Mouse (Mus musculus): Measurements from ENCODE around the gene Abhd8. TPM values are rescaled to one million over a fixed set of nuclear protein-coding genes. Genes with fewer than 3 reads are reported as not detected.

Gene Abhd8
- total and polyA plus RNA-seq, 3 experiments, result 2.6 to 17.0 (median 4.5) TPM

DNA sequence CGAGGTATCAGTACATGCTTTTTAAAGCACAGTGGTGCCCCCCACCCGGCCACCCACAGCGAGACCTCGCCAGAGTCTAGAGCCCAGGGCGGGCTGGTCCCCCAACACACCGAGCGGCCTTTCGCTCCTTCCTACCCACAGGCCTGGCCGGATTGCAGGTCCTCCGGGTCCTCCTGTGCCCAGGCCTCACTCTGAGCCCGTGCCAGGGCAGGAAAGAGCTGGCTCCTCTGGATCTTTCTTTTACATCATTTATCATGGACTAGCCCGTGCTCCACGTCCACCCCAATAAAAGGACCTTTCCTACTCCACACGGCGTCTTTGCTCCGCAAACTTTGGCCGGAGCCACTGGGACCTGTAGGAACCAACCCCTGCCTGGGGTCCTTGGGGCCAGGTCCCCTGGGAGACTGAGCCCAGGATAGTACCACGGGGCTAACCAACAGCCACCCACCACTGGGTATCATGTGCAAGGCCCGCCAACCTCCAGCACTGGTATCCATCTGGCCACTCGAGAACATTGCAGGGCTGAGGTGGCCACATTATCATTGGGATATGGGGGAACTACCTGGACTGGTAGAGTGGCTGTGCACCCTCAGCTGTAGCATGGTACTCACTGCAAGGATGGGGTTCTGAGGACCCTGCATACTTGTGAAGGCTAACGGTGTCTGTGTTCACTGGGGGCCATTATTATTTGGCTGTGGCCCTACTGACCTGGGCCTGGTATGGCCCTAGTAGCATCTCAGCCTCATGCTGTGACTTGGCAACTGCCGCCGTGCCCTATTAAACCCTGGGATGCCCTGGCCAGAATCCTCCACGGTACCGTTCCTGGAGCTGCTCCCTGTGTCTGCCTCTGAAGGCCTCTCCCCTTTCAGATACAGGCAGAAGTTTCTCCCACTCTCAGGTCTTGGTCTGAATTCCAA, 11.6 kb upstream of the Abhd8 start:
- Histone ChIP-seq H3K4me3 (ENCODE audit: low read depth, low read length) (no peak overlapping the region; the same call in 1 of the 2 replicates), H3K4me1 (ENCODE audit: insufficient read depth, low read depth, low read length) (peaks cover 53% of the 10 kb centered on the region), H3K36me3 (replicated peaks) (peaks cover 58% of the 10 kb centered on the region), H3K27me3 (ENCODE audit: insufficient read depth, low read length) (peaks cover 6% of the 10 kb centered on the region; the same call in 1 of the 2 replicates), H3K9me3 (replicated peaks) (no peaks in the 10 kb centered on the region)
- DNase-seq (ENCODE audit: low spot score) (no peak), ATAC-seq (ENCODE audit: extremely low read depth, insufficient number of reproducible peaks, low FRiP score, poor library complexity, severe bottlenecking) (no peak)
- TF ChIP-seq GATA2 (IDR thresholded peaks at IDR 0.05; ENCODE audit: borderline replicate concordance, low read depth, low read length) (no peak), POLR2AphosphoS5 (IDR thresholded peaks at IDR 0.05; ENCODE audit: insufficient replicate concordance, low read depth, low read length) (no peak), GATA1 (IDR thresholded peaks at IDR 0.05; ENCODE audit: borderline replicate concordance, low read length) (no peak), CTCF (IDR thresholded peaks at IDR 0.05; ENCODE audit: low read depth, low read length) (no peak), TAL1 (conservative IDR thresholded peaks at IDR 0.05; ENCODE audit: low read depth, low read length) (no peak)

DNA sequence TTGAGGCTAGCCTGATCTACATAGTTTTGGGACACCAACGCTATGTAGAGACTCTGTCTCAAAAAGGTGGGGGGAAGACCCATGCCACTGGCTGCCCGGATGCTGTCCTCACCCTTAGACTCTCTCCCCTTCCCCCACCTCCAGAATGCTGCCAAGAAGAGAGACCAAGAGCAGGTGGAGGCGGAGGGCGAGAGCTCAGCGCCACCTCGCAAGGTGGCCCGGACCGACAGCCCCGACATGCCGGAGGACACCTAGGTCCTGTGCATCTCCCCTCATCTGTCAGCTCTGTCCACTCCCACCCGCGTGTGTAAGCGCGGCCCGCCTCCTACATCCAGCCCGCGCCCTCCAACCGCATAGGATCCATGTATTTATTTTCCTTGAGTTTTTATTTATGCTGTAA, 10.9 kb upstream of the Abhd8 start:
- H3K9me3 ChIP-seq (replicated peaks), result no peaks in the 10 kb centered on the region
- peaks cover 6% of the 10 kb centered on the region; the same call in 1 of the 2 replicates for H3K27me3 ChIP-seq (ENCODE audit: insufficient read depth, low read length)
- H3K36me3 ChIP-seq (replicated peaks), result peaks cover 62% of the 10 kb centered on the region
- TF ChIP-seq TAL1 (conservative IDR thresholded peaks at IDR 0.05; ENCODE audit: low read depth, low read length) (no peak), POLR2AphosphoS5 (IDR thresholded peaks at IDR 0.05; ENCODE audit: insufficient replicate concordance, low read depth, low read length) (no peak), GATA1 (IDR thresholded peaks at IDR 0.05; ENCODE audit: borderline replicate concordance, low read length) (no peak), GATA2 (IDR thresholded peaks at IDR 0.05; ENCODE audit: borderline replicate concordance, low read depth, low read length) (no peak)
- ATAC-seq (ENCODE audit: extremely low read depth, insufficient number of reproducible peaks, low FRiP score, poor library complexity, severe bottlenecking), result no peak
- peaks cover 59% of the 10 kb centered on the region for H3K4me1 ChIP-seq (ENCODE audit: insufficient read depth, low read depth, low read length)
- no peak overlapping the region for H3K4me3 ChIP-seq (ENCODE audit: low read depth, low read length)
- DNase-seq (ENCODE audit: low spot score), result no peak

DNA sequence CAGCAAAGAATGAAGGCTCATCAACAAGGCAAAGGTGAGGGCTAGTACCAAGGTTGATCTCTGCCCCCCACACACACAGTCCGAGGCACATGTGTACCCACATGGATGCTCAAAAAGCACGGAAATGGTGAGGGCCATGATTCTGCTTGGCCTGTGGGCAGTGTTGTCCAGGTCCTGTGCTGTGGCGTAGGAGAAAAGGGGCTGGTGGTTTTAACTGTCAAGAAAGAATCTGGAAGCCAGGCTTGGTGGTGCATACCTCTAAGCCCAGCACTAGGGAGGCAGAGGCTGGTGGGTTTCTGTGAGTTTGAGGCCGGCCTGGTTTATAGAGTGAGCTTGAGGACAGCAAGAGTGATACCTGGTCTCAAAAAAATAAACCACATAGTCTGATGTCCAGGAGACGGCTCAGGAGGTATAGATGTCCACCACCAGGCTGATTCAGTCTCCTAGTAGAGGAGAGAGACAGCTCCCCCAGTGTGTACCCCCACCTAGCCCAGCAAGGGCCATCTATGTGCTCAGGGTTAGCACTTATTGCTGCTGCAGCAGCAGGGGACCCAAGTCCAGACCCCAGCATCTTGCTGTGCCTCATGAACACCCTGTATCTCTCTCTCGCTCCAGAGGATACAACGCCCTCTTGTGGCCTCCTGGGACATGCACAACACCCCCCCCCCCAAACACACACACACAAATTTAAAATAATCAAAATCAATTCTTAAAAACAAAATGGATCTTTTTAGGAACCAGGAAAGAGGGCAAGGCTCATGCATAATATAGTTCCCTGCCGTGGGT, 9.3 kb upstream of the Abhd8 start:
- no peak overlapping the region for H3K4me3 ChIP-seq (ENCODE audit: low read depth, low read length)
- no peaks in the 10 kb centered on the region for H3K9me3 ChIP-seq (replicated peaks)
- H3K27me3 ChIP-seq (ENCODE audit: insufficient read depth, low read length), result no peaks in the 10 kb centered on the region
- DNase-seq (ENCODE audit: low spot score), result no peak
- H3K36me3 ChIP-seq (replicated peaks), result peaks cover 65% of the 10 kb centered on the region
- no peak for ATAC-seq (ENCODE audit: extremely low read depth, insufficient number of reproducible peaks, low FRiP score, poor library complexity, severe bottlenecking)
- peaks cover 68% of the 10 kb centered on the region for H3K4me1 ChIP-seq (ENCODE audit: insufficient read depth, low read depth, low read length)
- TF ChIP-seq TAL1 (conservative IDR thresholded peaks at IDR 0.05; ENCODE audit: low read depth, low read length) (no peak), POLR2AphosphoS5 (IDR thresholded peaks at IDR 0.05; ENCODE audit: insufficient replicate concordance, low read depth, low read length) (no peak), CTCF (IDR thresholded peaks at IDR 0.05; ENCODE audit: low read depth, low read length) (no peak), GATA2 (IDR thresholded peaks at IDR 0.05; ENCODE audit: borderline replicate concordance, low read depth, low read length) (no peak), GATA1 (IDR thresholded peaks at IDR 0.05; ENCODE audit: borderline replicate concordance, low read length) (no peak)

DNA sequence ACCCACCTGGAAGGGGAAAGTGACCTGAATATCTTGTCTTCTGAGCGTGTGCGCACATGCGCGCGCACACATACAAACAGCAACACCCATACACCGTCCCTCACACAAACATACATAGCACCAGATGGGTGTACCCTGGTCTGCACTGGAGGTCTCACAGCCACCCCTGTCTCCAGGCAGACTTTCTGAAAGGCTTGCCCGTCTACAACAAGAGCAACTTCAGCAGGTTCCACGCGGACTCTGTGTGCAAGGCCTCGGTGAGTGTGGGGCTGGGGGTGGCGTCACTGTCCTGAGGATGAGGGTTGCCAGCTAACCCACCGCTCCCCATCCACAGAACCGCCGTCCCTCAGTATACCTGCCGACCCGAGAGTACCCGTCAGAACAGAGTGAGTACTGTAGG, 8.4 kb upstream of the Abhd8 start:
- H3K4me1 ChIP-seq (ENCODE audit: insufficient read depth, low read depth, low read length), result peaks cover 64% of the 10 kb centered on the region

DNA sequence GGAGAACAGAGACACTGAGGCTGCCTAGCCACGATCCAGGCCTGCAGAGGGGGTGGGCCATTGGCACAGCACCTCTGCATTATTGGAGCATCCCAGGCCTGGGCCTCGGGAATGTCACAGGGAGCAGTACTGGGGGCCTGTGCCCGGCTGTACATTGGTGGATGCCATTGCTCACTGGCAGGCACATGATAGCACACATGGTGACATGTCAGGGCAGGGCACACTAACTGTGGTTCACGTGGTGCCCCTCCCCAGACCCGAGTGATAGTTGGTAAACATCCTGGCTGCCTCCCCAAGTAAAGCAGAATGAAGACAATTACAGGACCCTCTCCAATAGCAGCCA, 7.4 kb upstream of the Abhd8 start:
- Histone ChIP-seq H3K27me3 (ENCODE audit: insufficient read depth, low read length) (no peaks in the 10 kb centered on the region), H3K4me1 (ENCODE audit: insufficient read depth, low read depth, low read length) (peaks cover 63% of the 10 kb centered on the region), H3K9me3 (replicated peaks) (no peaks in the 10 kb centered on the region), H3K36me3 (replicated peaks) (peaks cover 82% of the 10 kb centered on the region), H3K4me3 (ENCODE audit: low read depth, low read length) (peak overlapping the region; percentile 80; the same call in 1 of the 2 replicates)
- no peak for TF ChIP-seq GATA1 (IDR thresholded peaks at IDR 0.05; ENCODE audit: borderline replicate concordance, low read length)
- no peak for TF ChIP-seq POLR2AphosphoS5 (IDR thresholded peaks at IDR 0.05; ENCODE audit: insufficient replicate concordance, low read depth, low read length)
- no peak for TF ChIP-seq GATA2 (IDR thresholded peaks at IDR 0.05; ENCODE audit: borderline replicate concordance, low read depth, low read length)
- no peak for TF ChIP-seq TAL1 (conservative IDR thresholded peaks at IDR 0.05; ENCODE audit: low read depth, low read length)
- no peak for TF ChIP-seq CTCF (IDR thresholded peaks at IDR 0.05; ENCODE audit: low read depth, low read length)
- DNase-seq (ENCODE audit: low spot score), result no peak
- ATAC-seq (ENCODE audit: extremely low read depth, insufficient number of reproducible peaks, low FRiP score, poor library complexity, severe bottlenecking), result no peak

More for the DNA sequence above, 8.4 kb upstream of the Abhd8 start:
- TF ChIP-seq POLR2AphosphoS5 (IDR thresholded peaks at IDR 0.05; ENCODE audit: insufficient replicate concordance, low read depth, low read length) (no peak), TAL1 (conservative IDR thresholded peaks at IDR 0.05; ENCODE audit: low read depth, low read length) (no peak), CTCF (IDR thresholded peaks at IDR 0.05; ENCODE audit: low read depth, low read length) (no peak), GATA1 (IDR thresholded peaks at IDR 0.05; ENCODE audit: borderline replicate concordance, low read length) (no peak), GATA2 (IDR thresholded peaks at IDR 0.05; ENCODE audit: borderline replicate concordance, low read depth, low read length) (no peak)
- peaks cover 73% of the 10 kb centered on the region for H3K36me3 ChIP-seq (replicated peaks)
- H3K4me3 ChIP-seq (ENCODE audit: low read depth, low read length), result no peak overlapping the region
- no peaks in the 10 kb centered on the region for H3K9me3 ChIP-seq (replicated peaks)
- ATAC-seq (ENCODE audit: extremely low read depth, insufficient number of reproducible peaks, low FRiP score, poor library complexity, severe bottlenecking), result no peak
- no peak for DNase-seq (ENCODE audit: low spot score)
- no peaks in the 10 kb centered on the region for H3K27me3 ChIP-seq (ENCODE audit: insufficient read depth, low read length)

Measured in G1E (cell line).